Mouse (Mus musculus): Measurements from ENCODE around the gene Me1. TPM values are rescaled to one million over a fixed set of nuclear protein-coding genes. Genes with fewer than 3 reads are reported as not detected.

Me1 gene
- polyA plus RNA-seq (2012; rRNA removed): 150 and 153 TPM in 2 replicates

DNA sequence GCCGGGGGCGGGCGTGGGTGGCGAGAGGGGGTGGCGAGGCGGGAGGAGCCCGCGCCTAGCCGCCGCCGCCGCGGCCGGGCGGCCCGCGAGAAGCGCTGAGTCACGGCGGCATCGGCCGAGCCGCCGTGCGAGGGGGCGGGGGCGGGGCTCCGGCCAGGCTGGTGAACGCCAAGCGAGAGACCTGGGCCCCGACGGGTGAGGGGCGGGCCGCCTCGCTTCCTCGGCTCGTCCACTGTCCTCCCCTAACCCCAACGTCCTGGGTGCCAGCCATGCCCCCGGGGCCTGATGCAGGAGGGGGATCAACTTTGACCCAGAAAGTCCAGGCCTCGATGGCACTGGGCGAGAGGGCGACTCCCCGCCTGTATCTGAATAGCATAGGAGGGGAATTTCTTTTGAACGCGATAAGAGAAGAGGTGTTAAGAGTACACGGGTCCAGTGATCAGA, at the start of gene Me1:
TSS of gene Me1 (minus strand) at position 136 of the 444 bp plus-strand sequence.
- TF ChIP-seq CTCF (conservative IDR thresholded peaks at IDR 0.05; ENCODE audit: insufficient read depth, insufficient read length, low read depth, low read length) (no peak), POLR2A (IDR thresholded peaks at IDR 0.05; ENCODE audit: low read depth, low read length) (no peak)
- 3% methylated on average over 31 of the region's 46 CpGs for WGBS
- peak within 1 kb of the TSS; percentile 77 for H3K4me3 ChIP-seq (ENCODE audit: insufficient read depth, low read depth, low read length)
- H3K27me3 ChIP-seq (replicated peaks; ENCODE audit: control insufficient read depth, insufficient read depth, low read length): no peaks in the 10 kb centered on the region
- peak within 1 kb of the TSS; percentile 68 for H3K27ac ChIP-seq (ENCODE audit: insufficient read depth, low read depth, low read length)
- H3K4me1 ChIP-seq (ENCODE audit: control insufficient read depth, insufficient read depth, low read length): peaks cover 9% of the 10 kb centered on the region
- peak; percentile 75 for DNase-seq
- no peaks in the 10 kb centered on the region for H3K36me3 ChIP-seq (ENCODE audit: control insufficient read depth, insufficient read depth, low read length)

GRCm38 (mm10) chr9:86744041-86744440, 48.3 kb upstream of the Me1 start:
- H3K4me1 ChIP-seq (ENCODE audit: control insufficient read depth, insufficient read depth, low read length): no peaks in the 10 kb centered on the region
- no peaks in the 10 kb centered on the region for H3K36me3 ChIP-seq (ENCODE audit: control insufficient read depth, insufficient read depth, low read length)
- TF ChIP-seq POLR2A (IDR thresholded peaks at IDR 0.05; ENCODE audit: low read depth, low read length): no peak
- TF ChIP-seq CTCF (conservative IDR thresholded peaks at IDR 0.05; ENCODE audit: insufficient read depth, insufficient read length, low read depth, low read length): no peak
- H3K4me3 ChIP-seq (ENCODE audit: insufficient read depth, low read depth, low read length): no peak overlapping the region
- DNase-seq: no peak
- H3K27ac ChIP-seq (ENCODE audit: insufficient read depth, low read depth, low read length): no peak overlapping the region
- 28% methylated on average over 5 of the region's 5 CpGs for WGBS
- H3K27me3 ChIP-seq (replicated peaks; ENCODE audit: control insufficient read depth, insufficient read depth, low read length): no peaks in the 10 kb centered on the region

- Histone ChIP-seq H3K27me3 (replicated peaks; ENCODE audit: control insufficient read depth, insufficient read depth, low read length) (no peaks in the 10 kb centered on the region), H3K36me3 (ENCODE audit: control insufficient read depth, insufficient read depth, low read length) (no peaks in the 10 kb centered on the region), H3K27ac (ENCODE audit: insufficient read depth, low read depth, low read length) (no peak within 1 kb of the TSS), H3K4me3 (ENCODE audit: insufficient read depth, low read depth, low read length) (no peak within 1 kb of the TSS), H3K4me1 (ENCODE audit: control insufficient read depth, insufficient read depth, low read length) (no peaks in the 10 kb centered on the region)
- WGBS: 3% methylated on average over 19 of the region's 19 CpGs
- no peak for DNase-seq
- TF ChIP-seq POLR2A (IDR thresholded peaks at IDR 0.05; ENCODE audit: low read depth, low read length) (no peak), CTCF (conservative IDR thresholded peaks at IDR 0.05; ENCODE audit: insufficient read depth, insufficient read length, low read depth, low read length) (no peak)
These were observed 47.5 kb upstream of the Me1 start, which contains the start of gene Prss35 for GRCm38 (mm10) chr9:86742959-86743911. TSS of gene Prss35 (plus strand) at chr9:86743649.

GRCm38 (mm10) chr9:86739971-86740370, 44.2 kb upstream of the Me1 start:
- 50% methylated on average over 3 of the region's 3 CpGs for WGBS
- DNase-seq: no peak
- Histone ChIP-seq H3K36me3 (ENCODE audit: control insufficient read depth, insufficient read depth, low read length) (no peaks in the 10 kb centered on the region), H3K4me1 (ENCODE audit: control insufficient read depth, insufficient read depth, low read length) (no peaks in the 10 kb centered on the region), H3K27ac (ENCODE audit: insufficient read depth, low read depth, low read length) (no peak overlapping the region), H3K4me3 (ENCODE audit: insufficient read depth, low read depth, low read length) (no peak overlapping the region), H3K27me3 (replicated peaks; ENCODE audit: control insufficient read depth, insufficient read depth, low read length) (no peaks in the 10 kb centered on the region)
- TF ChIP-seq POLR2A (IDR thresholded peaks at IDR 0.05; ENCODE audit: low read depth, low read length) (no peak), CTCF (conservative IDR thresholded peaks at IDR 0.05; ENCODE audit: insufficient read depth, insufficient read length, low read depth, low read length) (no peak)

DNA sequence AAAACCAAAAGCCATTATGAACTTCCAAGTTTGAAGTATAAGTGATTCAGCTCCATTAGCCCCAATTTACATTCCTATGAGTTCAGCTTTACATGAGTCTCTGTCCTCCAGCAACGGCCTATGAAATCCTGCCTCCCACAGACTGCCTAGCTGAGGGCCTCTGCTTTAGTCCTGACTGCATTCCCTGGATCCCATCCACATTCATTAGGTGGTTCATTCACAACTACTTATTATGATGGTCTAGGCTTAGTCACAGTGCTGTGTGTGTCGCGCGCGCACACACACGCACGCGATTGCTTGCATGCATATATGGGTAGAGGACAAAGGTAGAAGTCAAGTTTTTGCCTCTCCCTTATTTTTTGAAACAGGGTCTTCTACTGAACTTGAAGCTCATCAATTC, 43.0 kb upstream of the Me1 start:
- H3K27me3 ChIP-seq (replicated peaks; ENCODE audit: control insufficient read depth, insufficient read depth, low read length): no peaks in the 10 kb centered on the region
- no peaks in the 10 kb centered on the region for H3K36me3 ChIP-seq (ENCODE audit: control insufficient read depth, insufficient read depth, low read length)
- H3K4me1 ChIP-seq (ENCODE audit: control insufficient read depth, insufficient read depth, low read length): no peaks in the 10 kb centered on the region
- DNase-seq: no peak
- WGBS: 96% methylated on average over 8 of the region's 8 CpGs
- H3K27ac ChIP-seq (ENCODE audit: insufficient read depth, low read depth, low read length): no peak overlapping the region
- H3K4me3 ChIP-seq (ENCODE audit: insufficient read depth, low read depth, low read length): no peak overlapping the region
- TF ChIP-seq POLR2A (IDR thresholded peaks at IDR 0.05; ENCODE audit: low read depth, low read length) (no peak), CTCF (conservative IDR thresholded peaks at IDR 0.05; ENCODE audit: insufficient read depth, insufficient read length, low read depth, low read length) (no peak)

DNA sequence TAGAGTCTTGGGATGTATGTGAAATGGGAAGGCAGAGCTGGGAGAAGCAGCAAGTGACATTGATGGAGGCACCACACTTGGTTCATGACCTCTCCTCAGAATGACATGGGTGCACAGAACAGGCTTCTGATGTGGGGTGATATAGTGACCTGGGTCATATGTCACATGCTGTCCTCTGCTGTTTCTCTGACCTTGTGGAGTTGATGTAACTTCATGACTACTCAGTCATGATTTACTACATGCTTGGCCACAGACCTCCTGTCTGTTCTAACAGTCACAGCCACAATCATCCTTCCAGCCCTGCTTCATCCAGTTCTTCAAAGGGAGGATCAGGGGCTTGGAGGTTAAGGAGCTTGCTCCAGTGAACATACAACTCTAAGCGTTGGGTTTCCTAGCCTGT, 42.3 kb upstream of the Me1 start:
- H3K36me3 ChIP-seq (ENCODE audit: control insufficient read depth, insufficient read depth, low read length): no peaks in the 10 kb centered on the region
- no peak for DNase-seq
- H3K27me3 ChIP-seq (replicated peaks; ENCODE audit: control insufficient read depth, insufficient read depth, low read length): no peaks in the 10 kb centered on the region
- H3K4me3 ChIP-seq (ENCODE audit: insufficient read depth, low read depth, low read length): no peak overlapping the region
- no peak overlapping the region for H3K27ac ChIP-seq (ENCODE audit: insufficient read depth, low read depth, low read length)
- 33% methylated on average over 1 of the region's 1 CpGs for WGBS
- H3K4me1 ChIP-seq (ENCODE audit: control insufficient read depth, insufficient read depth, low read length): no peaks in the 10 kb centered on the region
- TF ChIP-seq CTCF (conservative IDR thresholded peaks at IDR 0.05; ENCODE audit: insufficient read depth, insufficient read length, low read depth, low read length): no peak
- TF ChIP-seq POLR2A (IDR thresholded peaks at IDR 0.05; ENCODE audit: low read depth, low read length): no peak

DNA sequence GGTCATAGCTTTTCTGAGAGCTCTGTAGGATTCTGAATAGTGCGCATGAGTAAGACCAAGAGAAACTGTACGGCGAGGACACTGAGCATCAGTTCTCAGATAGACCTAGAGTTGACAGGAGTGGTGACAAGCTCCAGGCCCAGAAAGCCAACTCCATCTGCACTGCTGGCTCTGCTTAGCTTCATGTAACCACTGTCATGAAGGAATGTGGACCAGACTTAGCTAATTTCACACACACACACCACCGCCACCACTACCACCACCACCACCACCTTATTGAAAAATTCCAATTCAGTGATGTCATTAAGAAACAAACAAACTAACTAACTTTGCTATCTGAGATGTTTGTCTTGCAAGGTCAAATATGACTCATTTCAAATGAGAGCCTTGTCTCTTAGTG, 41.2 kb upstream of the Me1 start:
- Histone ChIP-seq H3K4me1 (ENCODE audit: control insufficient read depth, insufficient read depth, low read length) (no peaks in the 10 kb centered on the region), H3K27me3 (replicated peaks; ENCODE audit: control insufficient read depth, insufficient read depth, low read length) (no peaks in the 10 kb centered on the region), H3K36me3 (ENCODE audit: control insufficient read depth, insufficient read depth, low read length) (no peaks in the 10 kb centered on the region), H3K27ac (ENCODE audit: insufficient read depth, low read depth, low read length) (no peak overlapping the region), H3K4me3 (ENCODE audit: insufficient read depth, low read depth, low read length) (no peak overlapping the region)
- WGBS: 97% methylated on average over 4 of the region's 4 CpGs
- TF ChIP-seq CTCF (conservative IDR thresholded peaks at IDR 0.05; ENCODE audit: insufficient read depth, insufficient read length, low read depth, low read length) (no peak), POLR2A (IDR thresholded peaks at IDR 0.05; ENCODE audit: low read depth, low read length) (no peak)
- no peak for DNase-seq

All from kidney, adult 2 months (tissue).